Mouse (Mus musculus) heart, embryonic 16.5 days (tissue): Measurements from ENCODE around the gene Ttll10. TPM values are rescaled to one million over a fixed set of nuclear protein-coding genes. Genes with fewer than 3 reads are reported as not detected.

Source experiments
- ATAC-seq: fragments of 200-750 bp; cut with Nextera tagmentation; replicated peaks from 2 replicates; pipeline ENCODE4 v1.8.0; 2017; ENCODE audit warnings: moderate number of reproducible peaks; ENCODE audit not compliant: insufficient read depth, low FRiP score; ENCODE audit errors: extremely low read depth
- H3K27ac ChIP-seq: fragments of 300-500 bp; sonication (generic); 2 replicates; pipeline ENCODE4 v1.5.1; 2014; ENCODE audit warnings: mild to moderate bottlenecking, low read length, control low read depth, moderate library complexity
- H3K27me3 ChIP-seq: fragments of 300-500 bp; sonication (generic); 2 replicates; pipeline ENCODE4 v1.6.1; 2014; ENCODE audit warnings: low read length, mixed read lengths; ENCODE audit not compliant: control insufficient read depth, insufficient read depth
- H3K36me3 ChIP-seq: fragments of 300-500 bp; sonication (generic); 2 replicates; pipeline ENCODE4 v1.6.1; 2014; ENCODE audit not compliant: control insufficient read depth, insufficient read depth
- H3K4me1 ChIP-seq: fragments of 300-500 bp; sonication (generic); 2 replicates; pipeline ENCODE4 v1.6.1; 2014; ENCODE audit warnings: low read length, mixed read lengths; ENCODE audit not compliant: control insufficient read depth, insufficient read depth
- H3K4me2 ChIP-seq: fragments of 300-500 bp; sonication (generic); 2 replicates; pipeline ENCODE4 v1.6.1; 2014; ENCODE audit warnings: low read depth, mild to moderate bottlenecking, control low read depth, low read length
- H3K4me3 ChIP-seq: fragments of 300-500 bp; sonication (generic); 2 replicates; pipeline ENCODE4 v1.5.1; 2014; ENCODE audit warnings: mild to moderate bottlenecking, control low read depth, low read length
- H3K9ac ChIP-seq: fragments of 300-500 bp; sonication (generic); 2 replicates; pipeline ENCODE4 v1.6.1; 2014; ENCODE audit warnings: low read length, control low read depth
- H3K9me3 ChIP-seq: fragments of 300-500 bp; sonication (generic); replicated peaks from 2 replicates; pipeline ENCODE4 v1.6.1; 2016; ENCODE audit warnings: low read length; ENCODE audit not compliant: control insufficient read depth
- WGBS: fragments of 180-500 bp; shearing (Covaris S2); extraction: QIAGEN DNeasy Blood & Tissue Kit; methylation state at CpG from one replicate; pipeline ENCODE4 v1.1.7; 2014; 5-methylcytosine and 5-hydroxymethylcytosine counted together
- polyA plus RNA-seq: library from polyadenylated mRNA; unstranded; fragments of >200 nt; fragmentation: Nextera tagmentation; extraction: Ambion mirVana; gene quantifications from 2 replicates; pipeline ENCODE4 v1.2.1, GENCODE M21; 2015

The Ttll10 gene
- polyA plus RNA-seq, 1 experiment from 2014 or later = 0.33 TPM

DNA sequence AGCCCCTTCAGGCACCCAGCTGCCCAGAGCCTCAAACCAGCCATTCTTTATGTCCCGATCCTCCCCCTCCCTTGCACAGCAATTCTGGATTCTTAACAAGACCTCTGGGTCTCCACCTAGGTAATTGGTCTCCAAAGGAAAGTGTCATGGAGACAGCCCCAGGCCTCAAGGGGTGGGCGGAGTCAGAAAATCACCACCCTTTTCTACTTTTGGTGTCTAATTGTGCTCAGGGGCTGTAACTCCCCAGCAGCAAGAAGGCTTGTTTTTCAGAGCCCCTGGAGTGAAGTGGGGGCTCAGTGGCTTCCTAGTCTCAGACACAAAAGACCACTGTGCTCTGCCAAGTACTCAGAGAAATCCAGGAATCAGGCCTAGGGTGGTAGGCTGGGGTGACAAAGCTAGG, 11.5 kb upstream of the Ttll10 start:
- Histone ChIP-seq H3K36me3 (no peaks in the 10 kb centered on the region), H3K27me3 (no peaks in the 10 kb centered on the region), H3K4me2 (no peak overlapping the region), H3K27ac (peak overlapping the region; percentile 65; the same call in 1 of the 2 replicates), H3K9ac (no peak overlapping the region; the same call in 1 of the 2 replicates), H3K9me3 (no peaks in the 10 kb centered on the region), H3K4me1 (no peaks in the 10 kb centered on the region), H3K4me3 (no peak overlapping the region)
- ATAC-seq = peak; percentile 42; the same call in 1 of the 2 replicates
- WGBS = 81% methylated on average over 2 of the region's 2 CpGs

DNA sequence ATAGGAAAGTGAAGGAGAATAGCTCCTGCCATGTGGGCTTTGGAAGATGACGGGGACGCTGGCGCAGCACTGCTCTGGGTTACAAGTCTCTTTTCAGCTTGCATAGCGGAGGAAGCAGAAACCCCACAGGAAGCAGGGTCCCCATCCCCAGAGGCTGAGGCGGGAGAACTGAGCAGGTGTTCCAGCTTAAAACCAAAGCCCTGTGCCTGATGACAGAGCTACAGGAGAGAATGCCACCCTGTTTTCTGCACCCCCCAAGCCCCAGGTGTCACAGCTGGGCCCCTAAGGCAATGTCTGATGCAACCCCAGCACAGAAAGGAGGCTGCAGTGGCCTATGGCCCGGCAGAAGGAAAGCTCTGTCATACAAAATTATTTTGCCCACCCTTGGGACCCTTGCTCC, 11.1 kb upstream of the Ttll10 start:
- H3K9me3 ChIP-seq = no peaks in the 10 kb centered on the region
- no peak overlapping the region for H3K4me3 ChIP-seq
- H3K4me2 ChIP-seq = no peak overlapping the region
- no peaks in the 10 kb centered on the region for H3K4me1 ChIP-seq
- 81% methylated on average over 6 of the region's 6 CpGs for WGBS
- no peaks in the 10 kb centered on the region for H3K27me3 ChIP-seq
- H3K27ac ChIP-seq = peak overlapping the region; percentile 65; the same call in 1 of the 2 replicates
- no peak overlapping the region for H3K9ac ChIP-seq
- no peaks in the 10 kb centered on the region for H3K36me3 ChIP-seq
- ATAC-seq = peak; percentile 85

DNA sequence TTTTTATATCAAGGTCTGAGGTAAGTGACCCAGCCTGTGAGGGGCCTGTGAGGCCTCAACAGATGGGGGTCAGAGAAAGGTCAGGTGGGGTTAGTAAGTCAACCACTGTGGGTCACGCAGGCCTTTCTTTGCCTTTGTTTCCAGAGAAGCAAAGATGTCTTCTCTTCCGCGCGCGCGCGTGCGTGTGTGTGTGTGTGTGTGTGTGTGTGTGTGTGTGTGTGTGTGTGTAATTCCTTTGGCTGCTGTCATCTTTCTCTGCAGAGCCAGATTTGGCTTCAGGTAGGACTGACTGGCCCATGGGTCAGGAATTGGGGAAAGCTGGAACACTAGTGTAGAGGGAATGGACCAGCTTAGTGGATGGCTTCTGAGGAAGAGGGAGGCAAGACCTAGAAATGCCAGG, 10.5 kb upstream of the Ttll10 start:
- Histone ChIP-seq H3K27ac (peak overlapping the region; percentile 34), H3K4me1 (no peaks in the 10 kb centered on the region), H3K36me3 (no peaks in the 10 kb centered on the region), H3K27me3 (no peaks in the 10 kb centered on the region), H3K4me3 (no peak overlapping the region), H3K9me3 (no peaks in the 10 kb centered on the region), H3K4me2 (no peak overlapping the region), H3K9ac (no peak overlapping the region)
- no peak for ATAC-seq
- 96% methylated on average over 8 of the region's 8 CpGs for WGBS

DNA sequence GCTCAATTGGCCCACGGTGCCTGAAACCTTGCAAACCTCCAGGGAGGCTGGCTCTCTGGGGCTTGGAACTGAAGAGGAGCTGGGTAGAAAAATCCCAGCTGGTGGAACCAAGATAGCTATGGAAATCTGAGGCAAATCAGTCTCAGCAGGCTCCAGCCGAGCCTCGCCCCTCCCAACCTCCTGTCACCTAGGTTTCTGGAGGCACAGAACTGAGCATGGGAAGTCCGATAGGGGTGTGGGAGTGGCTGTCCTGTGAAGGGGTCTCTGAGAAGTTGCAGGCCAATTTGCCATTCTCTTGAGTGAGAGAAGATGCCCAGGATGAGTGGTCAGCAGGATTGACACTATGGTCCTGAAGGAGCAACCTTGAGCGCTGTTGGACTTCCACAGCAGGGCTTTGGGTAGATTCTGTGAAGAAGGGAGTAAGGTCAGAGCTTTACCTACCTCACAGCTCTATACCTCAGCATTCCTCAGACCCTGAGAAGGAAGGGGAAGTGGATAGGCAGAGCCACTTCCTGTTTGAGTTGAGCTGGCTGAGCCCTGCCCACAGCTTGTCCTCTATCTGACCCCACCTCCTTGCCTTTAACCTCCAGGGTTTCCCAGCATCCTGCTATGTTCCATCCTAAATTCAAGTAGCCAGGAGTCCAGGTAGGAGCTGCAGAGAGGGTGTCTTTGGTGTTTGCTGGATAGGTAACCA, 8.2 kb upstream of the Ttll10 start:
- Histone ChIP-seq H3K27me3 (no peaks in the 10 kb centered on the region), H3K9ac (no peak overlapping the region), H3K4me3 (no peak overlapping the region), H3K27ac (no peak overlapping the region), H3K36me3 (no peaks in the 10 kb centered on the region), H3K4me1 (no peaks in the 10 kb centered on the region), H3K9me3 (no peaks in the 10 kb centered on the region), H3K4me2 (no peak overlapping the region)
- ATAC-seq = no peak
- 41% methylated on average over 5 of the region's 5 CpGs for WGBS

DNA sequence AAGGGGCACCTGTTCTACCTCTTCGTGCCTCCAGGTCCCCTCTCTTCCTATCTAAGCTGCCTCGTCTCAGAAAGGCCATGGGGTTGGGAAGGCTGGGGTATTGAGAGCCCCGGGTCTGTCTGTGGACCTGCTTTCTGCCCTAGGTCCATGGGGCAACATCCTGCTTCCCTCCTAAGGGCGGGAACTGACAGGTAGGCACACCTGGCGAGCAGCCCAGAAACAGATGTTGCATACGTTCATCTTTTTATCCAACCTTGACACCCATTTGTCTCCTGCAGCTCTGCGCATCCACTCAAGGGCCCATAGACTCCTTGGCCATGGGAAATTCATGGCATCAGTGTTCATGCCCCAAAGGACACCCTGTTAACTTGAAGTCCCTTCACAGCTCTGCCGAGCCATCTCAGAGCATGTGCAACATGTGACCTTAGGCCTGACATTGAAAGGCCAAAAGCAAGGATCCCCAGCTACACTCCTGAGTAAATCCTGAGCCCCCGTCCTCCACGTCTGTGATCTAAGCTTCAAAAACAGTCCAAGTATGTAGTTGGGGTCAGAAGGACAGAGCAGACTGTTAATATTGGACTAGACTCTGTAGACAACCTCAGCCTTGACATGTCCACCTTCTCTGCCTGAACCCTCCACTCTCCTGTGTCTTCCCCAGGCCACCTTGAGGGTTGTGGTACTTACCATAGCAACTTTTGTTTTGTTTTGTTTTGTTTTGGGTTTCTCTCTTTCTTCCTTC, 6.1 kb upstream of the Ttll10 start:
- Histone ChIP-seq H3K36me3 (no peaks in the 10 kb centered on the region), H3K4me1 (no peaks in the 10 kb centered on the region), H3K27ac (no peak overlapping the region), H3K9me3 (no peaks in the 10 kb centered on the region), H3K27me3 (no peaks in the 10 kb centered on the region), H3K4me3 (no peak overlapping the region), H3K9ac (no peak overlapping the region), H3K4me2 (no peak overlapping the region)
- ATAC-seq = no peak
- WGBS = 86% methylated on average over 10 of the region's 10 CpGs

DNA sequence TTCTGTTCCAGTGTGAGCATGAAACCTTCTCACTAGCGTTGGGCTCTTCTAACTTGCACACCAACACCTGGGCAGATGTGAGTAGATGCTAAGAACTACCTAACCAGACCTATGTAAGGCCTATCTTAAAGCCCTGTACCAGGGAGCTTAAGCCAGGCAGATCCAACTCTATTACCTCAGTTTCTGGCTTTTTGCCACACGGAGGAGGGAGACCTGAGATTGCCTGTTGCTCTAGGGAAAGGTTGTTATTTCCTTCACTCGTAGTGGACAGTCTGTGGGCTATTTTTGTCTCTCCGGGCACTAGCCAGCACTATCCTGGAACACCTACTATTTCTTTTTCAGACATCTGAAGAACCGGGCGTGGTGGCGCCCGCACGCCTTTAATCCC, 5.3 kb upstream of the Ttll10 start:
- H3K27ac ChIP-seq = no peak overlapping the region
- no peaks in the 10 kb centered on the region for H3K36me3 ChIP-seq
- no peaks in the 10 kb centered on the region for H3K9me3 ChIP-seq
- H3K27me3 ChIP-seq = no peaks in the 10 kb centered on the region
- no peak overlapping the region for H3K4me3 ChIP-seq
- H3K4me2 ChIP-seq = no peak overlapping the region
- ATAC-seq = no peak; the same call in 1 of the 2 replicates
- H3K4me1 ChIP-seq = no peaks in the 10 kb centered on the region
- 56% methylated on average over 9 of the region's 9 CpGs for WGBS
- H3K9ac ChIP-seq = no peak overlapping the region

DNA sequence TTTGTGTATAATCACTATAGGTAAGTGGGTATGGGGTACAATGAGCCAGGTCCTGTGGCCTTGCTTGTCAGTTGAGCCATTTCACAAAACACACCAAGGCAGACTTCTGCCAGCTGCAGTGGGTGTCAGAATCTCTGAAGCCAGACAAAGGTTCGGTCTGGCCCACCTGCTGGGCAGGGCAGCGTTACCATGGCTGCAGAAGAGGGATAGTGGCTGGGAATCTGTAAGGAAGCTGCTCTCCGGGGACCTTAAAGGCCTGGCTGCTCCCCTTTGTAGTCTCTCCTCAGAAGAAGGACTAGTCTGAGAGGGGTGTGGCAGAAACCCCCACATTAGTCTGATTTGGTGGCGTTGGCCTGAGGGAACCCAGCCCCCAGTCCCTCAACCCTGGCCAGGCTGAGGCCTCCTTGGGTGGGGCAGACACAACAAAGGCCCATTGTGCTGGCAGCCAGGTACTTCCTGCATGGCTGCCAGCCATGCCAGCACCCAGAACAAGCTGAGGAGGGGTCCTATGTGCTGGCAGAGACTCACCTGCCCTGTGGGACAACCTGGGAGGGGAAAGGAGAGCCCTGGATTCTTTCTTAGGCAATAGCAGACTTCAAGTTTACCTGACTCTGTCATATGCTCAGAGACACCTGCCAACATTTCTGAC, 4.8 kb upstream of the Ttll10 start:
- no peak overlapping the region for H3K27ac ChIP-seq
- H3K4me3 ChIP-seq = no peak overlapping the region
- no peak overlapping the region for H3K9ac ChIP-seq
- ATAC-seq = no peak
- H3K36me3 ChIP-seq = no peaks in the 10 kb centered on the region
- no peaks in the 10 kb centered on the region for H3K4me1 ChIP-seq
- H3K27me3 ChIP-seq = no peaks in the 10 kb centered on the region
- 32% methylated on average over 4 of the region's 4 CpGs for WGBS
- H3K9me3 ChIP-seq = no peaks in the 10 kb centered on the region
- H3K4me2 ChIP-seq = no peak overlapping the region

DNA sequence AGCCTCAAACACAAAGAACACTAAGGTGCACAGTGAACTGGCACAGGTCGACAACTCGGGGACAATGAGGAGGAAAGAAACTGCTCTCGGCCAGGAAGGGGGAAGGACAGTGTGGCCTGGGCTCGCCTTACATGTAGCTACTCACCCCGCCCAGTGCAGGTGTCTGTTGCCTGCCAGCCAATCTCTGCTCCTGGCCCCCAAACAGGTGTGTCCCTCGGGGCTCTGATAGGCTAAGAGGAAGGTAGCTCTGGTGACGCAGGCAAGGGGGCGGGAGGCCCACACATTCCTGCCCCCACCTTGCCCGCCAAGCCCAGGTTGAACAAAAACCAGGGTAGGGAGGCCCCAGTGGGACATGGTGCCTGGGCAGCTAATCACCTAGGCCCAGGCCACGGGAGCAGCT, 499 bp upstream of the Ttll10 start:
- Histone ChIP-seq H3K4me2 (no peak overlapping the region), H3K27ac (no peak overlapping the region), H3K36me3 (no peaks in the 10 kb centered on the region), H3K4me1 (no peaks in the 10 kb centered on the region), H3K9me3 (no peaks in the 10 kb centered on the region), H3K9ac (no peak overlapping the region), H3K4me3 (no peak overlapping the region; the same call in 1 of the 2 replicates), H3K27me3 (no peaks in the 10 kb centered on the region)
- peak; percentile 63; the same call in 1 of the 2 replicates for ATAC-seq
- WGBS = 43% methylated on average over 10 of the region's 10 CpGs

DNA sequence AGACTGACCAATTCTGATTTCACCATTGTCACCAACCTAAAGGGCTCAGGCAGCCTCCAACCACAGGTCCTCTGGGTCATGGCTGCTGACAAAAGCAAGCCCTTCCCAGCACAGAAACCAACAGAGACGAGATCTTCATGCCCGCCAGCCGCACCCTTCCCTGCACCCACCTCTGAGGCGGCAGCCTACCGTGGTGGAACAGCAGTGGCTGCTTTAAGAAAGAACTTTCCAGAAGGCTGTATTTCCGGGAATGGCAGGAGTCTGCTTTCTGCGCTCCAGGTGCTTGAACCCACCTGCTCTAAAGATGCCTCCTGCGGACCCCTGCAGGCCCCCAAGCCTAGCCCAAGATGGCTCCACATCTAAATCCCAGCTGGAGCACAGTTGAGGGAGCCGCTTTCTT, 388 bp downstream of the Ttll10 start:
- no peaks in the 10 kb centered on the region for H3K27me3 ChIP-seq
- no peaks in the 10 kb centered on the region for H3K36me3 ChIP-seq
- WGBS = 65% methylated on average over 9 of the region's 9 CpGs
- 0 out of 2 replicates have a peak, but pooled peaks cover under 1% of the 10 kb centered on the region for H3K4me1 ChIP-seq
- peak overlapping the region; percentile 22 for H3K4me3 ChIP-seq
- no peaks in the 10 kb centered on the region for H3K9me3 ChIP-seq
- H3K9ac ChIP-seq = peak overlapping the region; percentile 30; the same call in 1 of the 2 replicates
- H3K27ac ChIP-seq = no peak overlapping the region
- ATAC-seq = no peak
- H3K4me2 ChIP-seq = no peak overlapping the region
